Mouse (Mus musculus): ENCODE measurements around the gene Tnfsf4. TPM values are rescaled to one million over a fixed set of nuclear protein-coding genes. Genes with fewer than 3 reads are reported as not detected.

Tnfsf4 gene
- total RNA-seq (2014; fragmentation: Nextera tagmentation) (3.4 and 4.3 TPM in 2 replicates), total RNA-seq (2017) (2.0 and 2.1 TPM in 2 replicates)

DNA sequence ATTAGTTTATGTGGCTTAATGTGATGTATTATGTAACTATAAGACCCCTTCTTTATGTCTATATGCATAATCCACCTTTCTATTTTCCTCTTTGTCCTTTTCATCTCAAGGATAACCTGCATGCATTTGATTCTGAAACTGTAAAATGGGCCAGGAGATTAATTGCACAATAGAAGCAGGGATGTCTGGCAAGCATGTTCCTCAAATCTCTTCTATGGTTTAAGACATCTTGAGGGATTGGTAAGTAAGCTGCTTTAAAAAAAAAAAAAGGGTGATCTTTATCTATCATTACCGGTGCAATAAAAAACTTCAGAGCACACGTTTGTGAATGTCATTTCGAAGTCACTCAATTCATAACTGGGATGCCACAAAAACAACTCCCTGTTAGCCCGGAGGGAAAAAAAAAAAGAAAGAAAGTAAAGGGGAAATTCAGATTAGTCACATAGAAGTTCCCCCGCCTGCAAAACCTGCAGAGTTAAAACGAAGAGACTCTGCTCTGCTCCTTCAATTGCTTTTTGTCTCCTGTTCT, at the start of gene Tnfsf4:
Gene Tnfsf4, plus strand, starts transcription at position 479 of the 529 bp plus-strand sequence.
- no peak for ATAC-seq (replicated peaks; ENCODE audit: low FRiP score, low TSS enrichment, poor library complexity, severe bottlenecking)

DNA sequence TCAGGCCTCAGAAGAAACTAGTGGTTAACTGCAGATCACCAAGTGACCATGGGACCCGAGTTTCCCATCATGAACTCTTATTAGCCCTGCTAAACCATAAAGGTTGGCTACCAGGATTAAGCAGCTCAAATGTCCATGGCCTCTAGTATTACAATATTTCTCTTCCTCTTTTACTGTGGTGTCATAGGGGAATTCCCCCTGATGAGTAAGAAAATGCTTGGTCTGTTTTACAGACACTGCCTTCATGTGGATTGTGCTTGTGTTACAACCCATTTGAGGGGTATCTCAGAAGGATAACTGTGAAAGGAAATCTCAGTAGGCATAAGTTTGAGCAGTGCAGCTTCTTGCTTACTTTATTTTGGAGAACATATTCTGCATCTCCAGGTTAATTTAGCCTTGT, 44.2 kb upstream of the Tnfsf4 start:
- ATAC-seq (replicated peaks; ENCODE audit: low FRiP score, low TSS enrichment, poor library complexity, severe bottlenecking) = no peak

DNA sequence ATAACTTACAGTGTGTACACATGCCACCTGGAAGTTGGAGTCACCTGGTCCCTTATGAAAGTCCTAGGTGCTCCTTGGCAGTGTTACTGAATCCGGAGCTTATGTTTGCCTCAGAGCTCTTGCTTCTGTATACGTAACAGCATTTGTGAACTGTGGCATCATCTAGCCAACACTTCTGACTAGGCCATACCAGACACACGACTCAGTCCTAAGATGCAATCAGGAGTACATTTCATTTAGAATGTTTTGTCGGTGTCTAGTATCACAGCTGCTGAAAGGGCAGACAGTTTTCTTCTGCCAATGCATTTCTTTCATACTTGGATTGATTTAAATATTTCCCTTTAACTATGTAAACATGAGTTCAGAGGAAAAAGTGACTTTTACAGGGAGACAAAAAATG, 30.2 kb upstream of the Tnfsf4 start:
- no peak for ATAC-seq (replicated peaks; ENCODE audit: low FRiP score, low TSS enrichment, poor library complexity, severe bottlenecking)

DNA sequence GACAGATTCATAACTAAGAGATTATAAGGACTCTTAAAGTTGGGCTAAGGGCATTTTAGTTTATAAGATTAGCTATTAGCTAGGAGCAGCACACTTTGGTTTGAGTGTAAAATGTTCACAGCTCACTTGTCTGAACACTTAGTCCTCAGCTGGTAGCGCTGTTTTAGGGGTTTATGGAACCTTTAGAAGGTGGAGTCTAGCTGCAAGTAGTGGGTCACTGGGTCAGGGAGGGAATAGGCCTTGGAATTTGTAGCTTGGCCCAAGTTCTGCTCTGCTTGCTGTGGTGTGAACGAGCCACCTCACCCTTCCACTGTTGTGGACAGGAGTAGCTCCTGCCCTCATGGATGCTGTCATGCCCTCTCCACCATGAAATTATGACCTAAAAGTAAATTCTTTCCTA, 23.3 kb upstream of the Tnfsf4 start:
- ATAC-seq (replicated peaks; ENCODE audit: low FRiP score, low TSS enrichment, poor library complexity, severe bottlenecking) = no peak

DNA sequence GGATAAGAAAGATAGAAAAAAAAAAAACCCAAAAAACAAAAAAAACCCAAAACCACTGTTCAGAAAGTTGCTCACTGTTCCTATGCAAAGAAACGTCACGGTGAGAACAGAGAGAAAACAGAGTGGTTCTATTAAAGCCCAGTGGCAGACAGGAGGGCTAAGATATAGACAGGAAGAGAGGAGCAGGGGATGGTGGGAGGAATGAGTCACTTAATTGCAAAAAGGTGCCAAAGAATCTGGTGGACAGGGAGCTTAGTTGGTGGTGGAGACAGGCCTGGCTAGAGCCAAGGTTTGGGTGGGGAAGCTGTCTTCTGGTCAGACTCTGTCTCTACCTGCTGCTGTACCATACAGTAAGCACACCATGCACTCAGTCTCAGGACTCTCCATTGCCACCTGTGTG, 19.3 kb upstream of the Tnfsf4 start:
- ATAC-seq (replicated peaks; ENCODE audit: low FRiP score, low TSS enrichment, poor library complexity, severe bottlenecking) = no peak

DNA sequence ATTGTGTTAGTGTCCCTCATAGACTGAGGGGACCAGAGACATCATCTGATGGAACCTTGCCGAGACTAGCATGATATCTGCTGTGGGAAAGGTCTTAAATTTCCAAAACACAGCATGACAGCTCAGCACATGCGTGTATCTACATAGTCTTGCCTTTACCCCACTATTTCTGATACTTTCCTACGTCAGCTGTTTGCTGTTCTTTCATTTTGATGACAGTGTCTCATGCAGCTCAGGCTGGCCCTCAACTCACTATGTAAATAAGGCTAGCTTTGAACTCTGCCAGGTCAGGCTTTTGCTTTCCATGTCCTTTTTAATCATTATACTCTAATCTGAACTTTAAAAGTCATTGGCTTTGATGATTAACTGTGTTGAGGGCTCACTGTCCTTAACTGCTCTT, 16.6 kb upstream of the Tnfsf4 start:
- no peak for ATAC-seq (replicated peaks; ENCODE audit: low FRiP score, low TSS enrichment, poor library complexity, severe bottlenecking)

DNA sequence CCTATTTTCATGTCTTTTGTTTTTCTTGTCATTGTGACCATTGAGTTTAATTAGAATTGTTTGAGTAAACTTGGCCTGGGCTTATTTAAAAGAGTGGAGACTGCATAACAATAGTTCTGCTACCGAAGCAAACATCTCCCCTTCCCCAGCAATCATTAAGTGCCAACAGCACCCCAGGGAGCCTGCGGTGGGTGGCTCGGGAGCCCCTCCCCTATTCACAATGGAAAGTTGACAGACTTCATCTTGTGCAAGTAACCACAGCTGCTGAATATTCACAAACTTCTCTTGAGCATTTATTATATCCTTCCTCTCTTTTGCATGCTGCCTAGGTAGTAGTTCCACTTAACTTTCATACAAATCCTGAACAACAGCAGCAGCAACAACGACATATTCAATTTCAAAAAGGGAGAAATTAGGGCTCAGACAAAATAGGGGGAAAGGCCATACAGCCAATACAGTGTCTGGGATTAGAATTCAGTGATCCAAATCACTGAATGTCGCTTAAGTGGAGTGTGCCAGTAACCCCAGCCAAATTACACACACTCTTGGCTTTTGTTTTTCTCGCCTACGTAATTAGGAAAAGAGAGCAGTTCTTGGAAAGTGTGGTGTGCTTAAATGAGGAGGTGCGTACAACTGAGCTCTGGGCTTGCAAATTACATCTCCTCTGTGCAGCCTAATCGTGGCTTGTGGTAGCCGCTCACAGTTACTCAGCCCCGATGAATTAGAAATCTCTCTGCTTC, 15.4 kb upstream of the Tnfsf4 start:
- ATAC-seq (replicated peaks; ENCODE audit: low FRiP score, low TSS enrichment, poor library complexity, severe bottlenecking) = no peak

DNA sequence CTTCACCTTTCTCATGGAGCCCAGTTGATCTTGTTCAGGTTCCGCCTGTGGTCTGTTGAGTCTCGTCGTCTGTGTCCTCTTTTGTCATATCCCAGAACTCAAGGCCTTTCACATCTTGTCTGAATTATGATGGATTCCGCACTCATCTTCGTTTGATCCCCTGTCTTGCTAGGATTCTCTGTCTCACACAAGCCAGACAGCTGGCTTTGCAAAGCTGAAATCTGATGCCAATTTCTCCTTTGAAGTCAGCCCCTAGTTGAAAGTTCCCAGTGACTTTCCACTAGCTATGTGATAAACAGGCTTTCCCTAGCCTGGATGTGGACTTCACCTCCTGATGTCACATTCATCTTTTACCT, 14.8 kb upstream of the Tnfsf4 start:
- ATAC-seq (replicated peaks; ENCODE audit: low FRiP score, low TSS enrichment, poor library complexity, severe bottlenecking) = no peak

DNA sequence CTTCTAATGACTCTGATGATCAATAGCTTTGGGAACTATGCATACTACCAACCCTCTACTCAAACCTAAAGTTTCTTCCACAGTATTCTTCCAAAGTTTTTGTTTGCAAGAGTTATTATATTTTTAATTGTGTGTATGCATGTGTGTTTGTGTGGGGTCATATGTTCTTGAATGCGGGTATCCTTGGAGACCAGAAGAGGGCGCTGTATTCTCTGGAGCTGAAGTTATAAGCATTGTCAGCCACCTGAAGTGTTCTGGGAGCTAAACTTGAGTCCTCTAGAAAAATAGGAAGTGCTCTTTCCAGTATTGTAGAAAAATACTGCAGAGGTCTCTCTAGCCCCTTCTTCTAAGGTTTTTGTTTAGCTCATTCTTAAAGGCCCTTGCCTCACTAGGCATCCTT, 5.1 kb upstream of the Tnfsf4 start:
- no peak for ATAC-seq (replicated peaks; ENCODE audit: low FRiP score, low TSS enrichment, poor library complexity, severe bottlenecking)

DNA sequence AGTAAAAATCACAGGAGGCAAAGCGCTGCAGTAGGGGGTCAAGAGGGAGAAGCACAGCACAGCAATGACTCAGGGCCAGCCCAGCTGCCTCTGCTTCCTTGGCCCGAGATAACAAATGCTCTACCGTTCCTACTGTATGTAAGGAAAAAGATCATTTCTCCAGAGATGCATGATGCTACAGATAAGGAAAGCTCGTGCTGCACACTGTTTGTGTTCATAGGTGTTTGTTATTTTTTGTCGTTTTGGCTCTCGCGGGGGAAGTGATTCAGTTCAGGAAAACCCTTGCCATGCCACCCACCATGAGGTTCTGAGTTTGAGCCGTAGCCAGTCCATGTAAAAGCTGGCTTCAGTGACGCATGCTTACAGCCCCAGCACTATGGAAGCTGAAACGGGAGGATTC, 2.3 kb upstream of the Tnfsf4 start:
- ATAC-seq (replicated peaks; ENCODE audit: low FRiP score, low TSS enrichment, poor library complexity, severe bottlenecking) = no peak

DNA sequence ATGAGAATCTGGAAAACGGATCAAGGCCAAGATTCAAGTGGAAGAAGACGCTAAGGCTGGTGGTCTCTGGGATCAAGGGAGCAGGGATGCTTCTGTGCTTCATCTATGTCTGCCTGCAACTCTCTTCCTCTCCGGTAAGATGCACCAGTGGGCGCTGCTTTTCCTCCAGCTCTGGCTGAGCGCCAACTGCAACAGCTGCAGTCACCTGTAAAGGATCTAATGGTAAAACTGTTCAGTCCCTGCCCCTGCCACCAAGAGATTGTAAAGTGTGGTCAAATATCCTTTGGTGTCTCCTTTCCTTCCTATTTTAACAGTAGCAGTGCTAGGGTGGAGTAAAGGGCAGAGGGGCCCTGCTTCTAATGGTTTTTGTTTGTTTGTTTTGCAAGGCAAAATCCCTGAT, 401 bp downstream of the Tnfsf4 start:
- peak; percentile 59 for ATAC-seq (replicated peaks; ENCODE audit: low FRiP score, low TSS enrichment, poor library complexity, severe bottlenecking)

DNA sequence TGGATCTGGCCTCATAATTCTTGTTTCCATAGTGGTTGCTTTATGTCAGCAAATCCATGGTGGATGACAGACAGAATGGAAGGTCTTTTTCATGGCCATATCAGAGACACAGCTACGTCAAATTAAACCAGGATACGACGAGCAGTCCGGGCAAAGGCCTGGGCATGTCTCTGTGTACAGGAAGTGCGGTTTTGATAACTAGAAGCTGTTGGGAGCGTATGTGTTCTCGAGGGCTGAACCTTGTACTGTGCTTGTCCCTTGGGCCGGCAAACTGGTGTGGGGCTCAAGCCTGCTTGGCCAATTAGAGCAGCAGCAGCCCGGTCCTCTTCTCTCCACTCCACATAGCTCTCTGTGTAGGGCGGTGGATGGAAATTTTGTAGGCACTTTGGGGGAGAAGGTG, 1.1 kb downstream of the Tnfsf4 start:
- peak; percentile 73 for ATAC-seq (replicated peaks; ENCODE audit: low FRiP score, low TSS enrichment, poor library complexity, severe bottlenecking)

DNA sequence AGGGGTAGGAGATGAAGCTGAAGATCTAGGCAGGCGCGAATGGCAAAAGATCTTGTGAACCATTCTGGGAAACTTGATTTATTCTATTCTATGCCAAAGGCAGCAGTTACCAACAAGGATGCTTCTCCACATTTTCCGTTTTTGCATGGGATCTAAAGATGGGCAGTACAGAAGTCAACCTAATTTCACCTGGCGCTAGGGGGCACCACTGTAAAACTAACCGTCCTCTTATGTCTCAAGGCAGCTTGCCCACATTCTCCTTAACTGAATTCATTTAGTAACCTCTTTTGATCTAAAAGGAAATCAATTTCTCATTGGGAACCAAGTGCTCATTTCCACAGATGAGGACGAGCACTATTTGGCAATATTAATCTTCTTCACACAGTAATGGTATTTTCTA, 4.9 kb downstream of the Tnfsf4 start:
- 0 out of 2 replicates have a peak, but pooled peaks have one; percentile 53 for ATAC-seq (replicated peaks; ENCODE audit: low FRiP score, low TSS enrichment, poor library complexity, severe bottlenecking)

DNA sequence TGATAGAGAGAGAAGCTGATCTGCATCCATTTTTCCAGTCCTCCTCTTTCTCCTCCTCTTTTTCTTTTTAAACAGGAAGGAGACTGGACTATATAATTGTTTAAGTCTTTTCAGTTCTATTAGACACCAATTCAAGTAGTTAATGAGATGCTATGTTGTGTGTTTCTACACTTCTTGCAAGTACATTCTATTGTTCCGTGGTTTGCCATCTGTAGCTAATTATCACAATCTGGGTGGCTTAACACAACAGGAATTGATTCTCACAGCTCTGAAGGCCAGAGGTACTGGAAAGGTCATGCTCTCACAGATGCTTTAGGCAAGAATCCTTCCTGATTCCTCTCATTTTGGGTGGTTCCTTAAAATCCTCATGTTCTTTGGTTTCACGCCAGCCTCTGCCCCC, 7.9 kb downstream of the Tnfsf4 start:
- no peak for ATAC-seq (replicated peaks; ENCODE audit: low FRiP score, low TSS enrichment, poor library complexity, severe bottlenecking)

DNA sequence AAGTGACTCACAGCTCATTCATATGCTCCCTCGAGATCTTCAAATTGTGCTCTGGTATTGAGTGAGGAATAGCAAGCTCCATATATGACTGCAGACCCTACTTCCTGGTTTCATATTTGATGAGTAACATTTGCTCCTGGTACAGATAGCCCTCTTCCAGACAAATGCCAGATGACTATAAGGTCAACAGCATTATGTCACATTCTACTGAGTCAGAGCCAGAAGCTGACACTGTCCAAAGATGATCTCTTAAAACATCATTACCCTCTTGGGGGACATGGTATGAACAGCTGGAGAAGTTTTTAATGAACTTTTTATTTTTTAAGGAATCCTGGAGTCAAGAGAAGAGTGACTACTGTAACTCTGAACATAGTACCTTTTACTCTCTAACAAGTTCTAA, 11.3 kb downstream of the Tnfsf4 start:
- no peak for ATAC-seq (replicated peaks; ENCODE audit: low FRiP score, low TSS enrichment, poor library complexity, severe bottlenecking)

DNA sequence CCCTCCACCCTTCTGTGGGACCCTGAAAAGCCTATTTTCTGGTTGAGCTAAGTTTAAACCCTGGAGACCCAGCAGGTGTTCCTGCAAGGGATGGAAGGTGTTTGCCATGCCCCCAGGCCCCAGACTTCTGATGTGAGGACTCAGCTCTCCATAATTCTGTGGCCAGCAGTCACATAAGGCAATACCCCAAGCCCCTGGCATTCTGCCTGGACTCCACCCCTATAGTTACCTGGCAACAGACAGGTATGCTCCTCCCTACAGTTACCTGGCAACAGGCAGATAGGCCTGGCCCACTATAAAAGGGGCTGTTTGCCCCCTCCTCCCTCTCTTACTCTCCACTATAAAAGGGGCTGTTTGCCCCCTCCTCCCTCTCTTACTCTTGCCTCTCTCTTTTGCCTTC, 24.7 kb downstream of the Tnfsf4 start:
- ATAC-seq (replicated peaks; ENCODE audit: low FRiP score, low TSS enrichment, poor library complexity, severe bottlenecking) = no peak

DNA sequence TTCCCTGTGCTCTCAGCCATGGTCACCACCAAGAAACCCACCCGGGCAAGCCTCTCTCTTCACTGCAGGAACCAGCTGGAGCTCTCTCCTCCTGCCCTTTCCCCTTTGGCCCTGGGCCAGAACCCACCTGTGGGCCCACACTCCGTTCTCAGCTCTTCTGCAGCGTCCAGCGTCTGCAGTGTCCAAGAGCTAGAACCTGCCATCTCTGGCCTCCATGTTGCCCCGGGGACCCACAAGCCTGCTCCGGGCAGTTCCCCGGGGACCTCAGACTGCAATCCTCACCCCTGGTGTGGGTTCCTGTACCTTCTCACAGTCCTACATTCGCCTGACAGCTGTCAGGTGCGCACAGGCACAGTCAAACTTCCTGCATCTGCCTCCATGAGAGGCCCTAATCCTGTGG, 25.4 kb downstream of the Tnfsf4 start:
- ATAC-seq (replicated peaks; ENCODE audit: low FRiP score, low TSS enrichment, poor library complexity, severe bottlenecking) = no peak

DNA sequence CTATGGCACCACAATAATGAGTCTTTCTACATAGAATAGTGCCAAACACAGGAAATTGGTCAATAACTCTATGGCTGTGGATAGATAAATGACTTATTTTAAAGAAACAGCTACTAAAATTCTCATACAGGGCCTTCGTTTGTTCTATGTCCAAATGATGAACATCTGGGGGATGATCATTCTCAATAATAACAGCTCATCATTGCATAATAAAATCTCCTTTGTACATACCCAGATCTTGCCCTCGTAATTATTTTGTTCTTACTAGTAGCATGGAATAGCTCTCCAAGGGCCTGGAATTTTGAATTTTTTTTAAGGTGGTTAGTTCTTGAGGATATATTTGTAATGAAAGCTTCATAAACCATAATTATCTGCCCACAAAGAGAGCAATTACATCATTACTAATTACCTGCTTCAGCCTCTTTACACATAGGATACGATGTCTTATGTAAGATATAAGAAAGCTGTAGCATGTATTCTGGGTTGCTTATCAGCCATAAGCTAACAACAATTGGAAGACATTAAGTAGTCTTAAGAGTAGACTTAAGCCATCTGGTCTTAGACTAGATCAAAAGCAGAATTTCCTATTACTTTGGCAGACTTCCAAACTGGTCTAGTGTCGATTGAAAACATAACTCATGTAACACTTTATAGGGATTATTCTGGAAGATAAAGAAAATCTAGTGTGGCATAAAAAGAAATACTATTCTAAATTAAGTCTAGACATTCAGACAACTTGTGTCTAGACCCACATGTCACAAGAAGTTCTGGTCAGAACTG, 31.3 kb downstream of the Tnfsf4 start:
- ATAC-seq (replicated peaks; ENCODE audit: low FRiP score, low TSS enrichment, poor library complexity, severe bottlenecking) = no peak

DNA sequence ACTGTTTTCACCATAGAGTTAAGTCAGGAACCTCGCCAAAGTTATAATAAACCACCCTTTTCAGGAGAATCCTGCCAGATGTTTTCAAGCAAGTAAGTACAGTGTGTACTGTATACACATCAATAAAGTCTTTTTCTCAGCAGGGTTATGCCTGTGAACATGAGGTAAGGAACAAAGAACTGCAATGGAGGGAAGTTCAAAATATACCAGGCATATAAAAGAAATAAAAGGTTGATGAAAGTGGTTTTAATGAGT, 31.8 kb downstream of the Tnfsf4 start:
- no peak for ATAC-seq (replicated peaks; ENCODE audit: low FRiP score, low TSS enrichment, poor library complexity, severe bottlenecking)

DNA sequence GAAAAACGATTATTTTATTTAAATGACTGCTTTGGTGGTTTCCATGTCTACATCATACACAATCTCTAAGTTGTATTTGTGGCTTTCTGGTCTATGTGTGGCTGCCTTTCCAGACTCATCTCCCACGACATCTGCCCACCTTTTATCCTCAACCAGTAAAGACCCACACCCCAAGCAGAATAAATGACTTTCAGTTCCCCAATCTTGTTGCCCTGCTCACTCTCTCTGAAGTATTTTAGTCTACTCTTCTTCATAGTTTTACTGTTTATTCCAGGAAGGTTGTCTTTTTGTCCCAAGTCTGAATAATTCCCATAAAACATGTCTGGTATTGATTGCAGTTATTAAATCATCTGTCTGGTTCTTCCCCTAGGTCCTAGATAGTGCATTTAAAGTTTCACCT, 40.6 kb downstream of the Tnfsf4 start:
- ATAC-seq (replicated peaks; ENCODE audit: low FRiP score, low TSS enrichment, poor library complexity, severe bottlenecking) = no peak

DNA sequence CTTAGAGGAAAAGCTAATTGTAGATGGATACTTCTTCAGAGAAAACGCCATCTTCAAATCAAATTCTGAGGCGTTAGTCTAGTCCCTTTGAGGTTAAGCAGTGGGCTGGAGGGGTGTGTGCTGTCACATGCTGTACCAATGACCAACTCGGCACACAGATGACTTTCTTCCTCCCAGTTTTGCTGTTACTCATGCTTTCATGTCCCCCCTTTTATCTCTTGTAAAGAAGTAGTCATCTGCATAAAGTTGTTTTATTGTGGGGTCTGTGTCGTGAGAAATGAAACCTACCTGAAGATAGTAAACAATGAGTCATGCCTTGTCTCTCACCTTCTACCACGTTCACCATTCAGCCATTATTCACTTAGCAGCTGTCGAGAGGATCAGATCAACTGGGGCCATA, 41.3 kb downstream of the Tnfsf4 start:
- no peak for ATAC-seq (replicated peaks; ENCODE audit: low FRiP score, low TSS enrichment, poor library complexity, severe bottlenecking)
